ENCODE assay signal across 16 mouse cellular contexts in genomic region chr3:63693694-63694093, GRCm38 (mm10).
"Had no signal": no experiment of that assay in that cellular context is flagged by ENCODE, and none has a peak within 500 bp of the region (broad histone marks: within the 10 kb centered on the region; RNA-seq: fewer than 3 reads in every experiment).

No protein-coding gene starts in this region.

- H3K4me1 ChIP-seq: neural tube, embryonic 12.5 days; neural tube, embryonic 13.5 days; neural tube, embryonic 15.5 days; stomach, embryonic 15.5 days had no signal

- H3K27ac ChIP-seq: neural tube, embryonic 12.5 days; neural tube, embryonic 13.5 days; neural tube, embryonic 15.5 days; stomach, embryonic 15.5 days; stomach, postnatal 0 days had no signal

- H3K27me3 ChIP-seq: neural tube, embryonic 12.5 days; neural tube, embryonic 13.5 days; neural tube, embryonic 15.5 days; stomach, embryonic 15.5 days had no signal

- DNase-seq: retina, postnatal 1 day; right cerebral cortex, adult 18-20 months; right cerebral cortex, postnatal 14 days; right cerebral cortex, postnatal 25 days; right cerebral cortex, postnatal 4 days; spleen, adult 18-20 months; thymus, adult 18-20 months; thymus, adult 2 months; thymus, postnatal 14 days; thymus, postnatal 25 days; thymus, postnatal 4 days had no signal

- H3K4me3 ChIP-seq: neural tube, embryonic 12.5 days; neural tube, embryonic 13.5 days; neural tube, embryonic 15.5 days; stomach, embryonic 15.5 days had no signal

- H3K9me3 ChIP-seq: neural tube, embryonic 12.5 days; neural tube, embryonic 13.5 days; neural tube, embryonic 15.5 days; stomach, embryonic 15.5 days had no signal

- H3K9ac ChIP-seq: neural tube, embryonic 12.5 days; neural tube, embryonic 13.5 days; neural tube, embryonic 15.5 days; stomach, embryonic 15.5 days had no signal

- H3K4me2 ChIP-seq: neural tube, embryonic 12.5 days; neural tube, embryonic 13.5 days; neural tube, embryonic 15.5 days; stomach, embryonic 15.5 days had no signal
